Mouse (Mus musculus): ENCODE data around the gene Olfr3. TPM values are rescaled to one million over a fixed set of nuclear protein-coding genes. Genes with fewer than 3 reads are reported as not detected.

Olfr3 gene
- polyA plus RNA-seq (2012; rRNA removed): not detected in 2 replicates

DNA sequence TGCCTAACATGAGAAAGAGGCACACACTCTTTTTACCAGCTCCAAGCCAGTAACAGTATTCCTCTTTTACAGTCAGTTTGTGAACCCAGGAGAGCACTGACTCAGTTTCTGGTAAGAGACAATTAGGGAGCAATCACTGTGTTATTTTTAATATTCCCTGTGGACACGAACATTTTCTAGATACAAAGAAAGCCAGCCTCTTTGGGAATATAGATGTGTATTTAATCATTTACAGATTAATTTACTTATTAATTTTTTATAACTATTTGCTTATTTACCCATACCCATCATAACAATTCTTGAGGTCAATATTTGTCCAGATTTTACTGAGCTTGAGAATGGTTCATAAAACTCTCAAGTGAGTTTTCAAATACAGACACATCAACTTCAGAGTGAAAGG, at the start of gene Olfr3:
TSS of gene Olfr3 (minus strand) at position 101 of the 400 bp plus-strand sequence.
- no peak within 1 kb of the TSS for H3K4me3 ChIP-seq (ENCODE audit: insufficient read depth, low read depth, low read length)
- no peak for DNase-seq
- WGBS: 63% methylated on average over 1 of the region's 1 CpGs
- no peaks in the 10 kb centered on the region for H3K27me3 ChIP-seq (replicated peaks; ENCODE audit: control insufficient read depth, insufficient read depth, low read length)
- TF ChIP-seq POLR2A (IDR thresholded peaks at IDR 0.05; ENCODE audit: low read depth, low read length) (no peak), CTCF (conservative IDR thresholded peaks at IDR 0.05; ENCODE audit: insufficient read depth, insufficient read length, low read depth, low read length) (no peak)
- H3K4me1 ChIP-seq (ENCODE audit: control insufficient read depth, insufficient read depth, low read length): no peaks in the 10 kb centered on the region
- no peaks in the 10 kb centered on the region for H3K36me3 ChIP-seq (ENCODE audit: control insufficient read depth, insufficient read depth, low read length)
- H3K27ac ChIP-seq (ENCODE audit: insufficient read depth, low read depth, low read length): no peak within 1 kb of the TSS

DNA sequence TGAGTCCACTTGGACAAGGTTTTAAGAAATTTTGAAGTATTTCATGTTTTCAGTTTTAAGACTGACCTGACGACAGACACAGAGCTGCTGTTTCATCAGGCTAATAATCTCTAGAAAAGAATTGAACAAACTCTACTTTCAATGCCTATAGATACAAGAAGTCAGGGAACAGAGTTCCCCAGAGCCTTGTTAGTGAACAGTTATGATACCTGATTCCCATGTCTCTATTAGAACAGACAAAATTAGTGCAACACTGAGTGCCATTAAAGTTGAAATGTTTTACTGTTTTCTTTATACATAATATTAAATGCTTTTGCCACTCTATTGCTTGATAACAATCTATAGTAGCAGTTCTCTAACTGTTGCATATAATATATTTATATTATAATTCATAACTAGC, 45.7 kb upstream of the Olfr3 start, which contains the start of gene Olfr351:
TSS of gene Olfr351 (minus strand) at position 101 of the 400 bp plus-strand sequence.
- no peak for TF ChIP-seq POLR2A (IDR thresholded peaks at IDR 0.05; ENCODE audit: low read depth, low read length)
- no peak for TF ChIP-seq CTCF (conservative IDR thresholded peaks at IDR 0.05; ENCODE audit: insufficient read depth, insufficient read length, low read depth, low read length)
- Histone ChIP-seq H3K4me1 (ENCODE audit: control insufficient read depth, insufficient read depth, low read length) (no peaks in the 10 kb centered on the region), H3K27me3 (replicated peaks; ENCODE audit: control insufficient read depth, insufficient read depth, low read length) (no peaks in the 10 kb centered on the region), H3K4me3 (ENCODE audit: insufficient read depth, low read depth, low read length) (no peak within 1 kb of the TSS), H3K36me3 (ENCODE audit: control insufficient read depth, insufficient read depth, low read length) (no peaks in the 10 kb centered on the region), H3K27ac (ENCODE audit: insufficient read depth, low read depth, low read length) (no peak within 1 kb of the TSS)
- WGBS: 81% methylated on average over 1 of the region's 1 CpGs
- DNase-seq: no peak

DNA sequence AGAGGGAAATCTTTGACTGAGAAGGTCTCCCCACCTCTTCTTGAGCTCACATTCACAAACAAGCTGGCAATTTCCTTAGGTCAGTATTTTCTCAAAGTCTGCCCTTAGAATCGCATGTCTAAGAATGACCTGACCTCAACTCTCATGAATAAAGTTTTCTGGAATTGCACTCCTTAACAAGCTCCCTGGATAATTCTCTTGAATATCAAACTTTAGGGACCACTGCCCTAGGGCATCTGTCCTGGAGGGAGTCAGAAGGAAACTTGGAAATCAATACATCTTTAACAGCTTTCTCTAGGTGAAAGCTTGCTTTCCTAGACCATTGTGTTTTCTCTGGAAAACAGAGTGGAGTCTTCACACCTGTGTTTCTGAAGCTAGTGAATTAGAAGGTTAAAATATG, 29.2 kb upstream of the Olfr3 start, which contains the start of gene Olfr350:
TSS of gene Olfr350 (plus strand) at position 301 of the 400 bp plus-strand sequence.
- Histone ChIP-seq H3K27ac (ENCODE audit: insufficient read depth, low read depth, low read length) (no peak within 1 kb of the TSS), H3K4me1 (ENCODE audit: control insufficient read depth, insufficient read depth, low read length) (no peaks in the 10 kb centered on the region), H3K27me3 (replicated peaks; ENCODE audit: control insufficient read depth, insufficient read depth, low read length) (no peaks in the 10 kb centered on the region), H3K4me3 (ENCODE audit: insufficient read depth, low read depth, low read length) (no peak within 1 kb of the TSS), H3K36me3 (ENCODE audit: control insufficient read depth, insufficient read depth, low read length) (no peaks in the 10 kb centered on the region)
- TF ChIP-seq POLR2A (IDR thresholded peaks at IDR 0.05; ENCODE audit: low read depth, low read length) (no peak), CTCF (conservative IDR thresholded peaks at IDR 0.05; ENCODE audit: insufficient read depth, insufficient read length, low read depth, low read length) (no peak)
- DNase-seq: no peak
- 87% methylated on average over 1 of the region's 1 CpGs for WGBS

DNA sequence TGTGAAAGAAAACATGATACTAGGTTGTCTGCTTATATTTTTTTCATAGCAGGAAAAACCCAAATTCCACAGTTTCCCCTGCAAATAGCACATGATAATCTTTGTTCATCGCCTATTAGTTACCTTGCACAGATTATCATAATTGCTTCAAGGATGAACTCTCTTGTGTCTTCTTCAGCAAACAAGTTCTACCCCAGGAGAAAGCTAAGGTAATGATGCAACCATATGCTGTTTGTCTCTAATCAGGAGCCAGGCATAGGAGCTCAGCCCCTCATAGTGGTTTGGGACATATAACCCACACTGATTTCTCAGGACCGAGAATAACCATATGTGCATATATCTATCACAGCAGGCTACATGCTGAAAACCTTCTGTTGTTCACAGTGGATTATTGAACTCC, 26.6 kb downstream of the Olfr3 start, which contains the start of gene Olfr50:
TSS of gene Olfr50 (plus strand) at position 301 of the 400 bp plus-strand sequence.
- Histone ChIP-seq H3K27ac (ENCODE audit: insufficient read depth, low read depth, low read length) (no peak within 1 kb of the TSS), H3K27me3 (replicated peaks; ENCODE audit: control insufficient read depth, insufficient read depth, low read length) (no peaks in the 10 kb centered on the region), H3K36me3 (ENCODE audit: control insufficient read depth, insufficient read depth, low read length) (no peaks in the 10 kb centered on the region), H3K4me3 (ENCODE audit: insufficient read depth, low read depth, low read length) (no peak within 1 kb of the TSS), H3K4me1 (ENCODE audit: control insufficient read depth, insufficient read depth, low read length) (no peaks in the 10 kb centered on the region)
- TF ChIP-seq POLR2A (IDR thresholded peaks at IDR 0.05; ENCODE audit: low read depth, low read length): no peak
- TF ChIP-seq CTCF (conservative IDR thresholded peaks at IDR 0.05; ENCODE audit: insufficient read depth, insufficient read length, low read depth, low read length): no peak
- no peak for DNase-seq
- 70% methylated on average over 2 of the region's 2 CpGs for WGBS

DNA sequence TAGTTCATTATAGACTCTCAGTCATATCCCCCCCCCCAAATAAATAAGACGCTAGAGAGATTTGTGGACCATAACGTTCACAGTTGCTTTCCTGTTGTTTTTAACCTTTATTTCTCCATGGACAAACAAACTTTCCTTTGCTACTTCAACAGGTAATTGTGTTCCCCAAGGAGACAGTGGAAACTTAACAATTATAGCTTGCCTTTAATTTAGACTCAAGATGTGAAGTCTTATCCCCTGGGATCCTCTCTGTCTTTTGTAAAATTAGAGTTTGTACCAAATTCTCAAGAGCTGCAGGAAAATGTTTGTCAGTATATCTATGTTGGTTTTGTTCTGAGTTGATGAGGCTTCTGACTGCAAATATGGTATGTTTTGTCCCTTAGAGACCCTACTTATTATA, 32.9 kb downstream of the Olfr3 start, which contains the start of gene Olfr348:
TSS of gene Olfr348 (plus strand) at position 301 of the 400 bp plus-strand sequence.
- 57% methylated on average over 2 of the region's 2 CpGs for WGBS
- Histone ChIP-seq H3K4me1 (ENCODE audit: control insufficient read depth, insufficient read depth, low read length) (no peaks in the 10 kb centered on the region), H3K4me3 (ENCODE audit: insufficient read depth, low read depth, low read length) (no peak within 1 kb of the TSS), H3K27me3 (replicated peaks; ENCODE audit: control insufficient read depth, insufficient read depth, low read length) (no peaks in the 10 kb centered on the region), H3K27ac (ENCODE audit: insufficient read depth, low read depth, low read length) (no peak within 1 kb of the TSS), H3K36me3 (ENCODE audit: control insufficient read depth, insufficient read depth, low read length) (no peaks in the 10 kb centered on the region)
- DNase-seq: no peak
- TF ChIP-seq POLR2A (IDR thresholded peaks at IDR 0.05; ENCODE audit: low read depth, low read length) (no peak), CTCF (conservative IDR thresholded peaks at IDR 0.05; ENCODE audit: insufficient read depth, insufficient read length, low read depth, low read length) (no peak)

Other genes starting within 250 kb of the Olfr3 start
- gene Olfr345, start 177.0 kb downstream of the Olfr3 start, polyA plus RNA-seq (2012; rRNA removed): not detected in 2 replicates
- not detected in 2 replicates for gene Olfr346, start 131.2 kb downstream of the Olfr3 start, polyA plus RNA-seq (2012; rRNA removed)
- gene Olfr347, start 85.1 kb downstream of the Olfr3 start, polyA plus RNA-seq (2012; rRNA removed): not detected in 2 replicates
- gene Olfr348, start 32.8 kb downstream of the Olfr3 start, polyA plus RNA-seq (2012; rRNA removed): not detected in 2 replicates
- gene Olfr50, start 26.5 kb downstream of the Olfr3 start, polyA plus RNA-seq (2012; rRNA removed): not detected in 2 replicates
- gene Olfr350, start 29.3 kb upstream of the Olfr3 start, polyA plus RNA-seq (2012; rRNA removed): not detected in 2 replicates
- not detected in 2 replicates for gene Olfr351, start 45.6 kb upstream of the Olfr3 start, polyA plus RNA-seq (2012; rRNA removed)
- not detected in 2 replicates for gene Olfr352, start 51.4 kb upstream of the Olfr3 start, polyA plus RNA-seq (2012; rRNA removed)
- gene Olfr353, start 75.9 kb upstream of the Olfr3 start, polyA plus RNA-seq (2012; rRNA removed): not detected in 2 replicates
- gene Olfr354, start 88.6 kb upstream of the Olfr3 start, polyA plus RNA-seq (2012; rRNA removed): not detected in 2 replicates
- gene Olfr355, start 111.9 kb upstream of the Olfr3 start, polyA plus RNA-seq (2012; rRNA removed): not detected in 2 replicates
- not detected in 2 replicates for gene Olfr356, start 120.1 kb upstream of the Olfr3 start, polyA plus RNA-seq (2012; rRNA removed)
- gene Olfr357, start 176.8 kb upstream of the Olfr3 start, polyA plus RNA-seq (2012; rRNA removed): not detected in 2 replicates
- gene Olfr358, start 192.3 kb upstream of the Olfr3 start, polyA plus RNA-seq (2012; rRNA removed): not detected in 2 replicates
- not detected in 2 replicates for gene Olfr360, start 248.7 kb upstream of the Olfr3 start, polyA plus RNA-seq (2012; rRNA removed)